Mouse (Mus musculus) E14TG2a.4 (cell line): ENCODE data around the gene Wbp4.

Experiments used
- CTCF ChIP-seq: conservative IDR thresholded peaks from 2 replicates; pipeline ENCODE4 v1.5.1; 2014; ENCODE audit warnings: low read length
- NANOG ChIP-seq: IDR thresholded peaks from 2 replicates; pipeline ENCODE4 v1.6.1; 2014; ENCODE audit warnings: borderline replicate concordance, low read length, mixed read lengths
- POU5F1 ChIP-seq: IDR thresholded peaks from 2 replicates; pipeline ENCODE4 v1.6.1; 2014; ENCODE audit warnings: low read length, borderline replicate concordance

- TF ChIP-seq CTCF (no peak), POU5F1 (no peak), NANOG (no peak)
Observed at GRCm38 (mm10) chr14:79483611-79484120, 2.3 kb upstream of the Wbp4 start.
